Mouse (Mus musculus) lung, postnatal 4 days (tissue): Measurements from ENCODE around the gene Rtn4rl1.

Source experiments
- DNase-seq, 2 experiments: peaks; one replicate each; pipeline ENCODE4 v3.0.0; 2021

Rtn4rl1 gene

GRCm38 (mm10) chr11:75300954-75301353 is 107.4 kb downstream of the Rtn4rl1 start:
- no peak for DNase-seq

DNA sequence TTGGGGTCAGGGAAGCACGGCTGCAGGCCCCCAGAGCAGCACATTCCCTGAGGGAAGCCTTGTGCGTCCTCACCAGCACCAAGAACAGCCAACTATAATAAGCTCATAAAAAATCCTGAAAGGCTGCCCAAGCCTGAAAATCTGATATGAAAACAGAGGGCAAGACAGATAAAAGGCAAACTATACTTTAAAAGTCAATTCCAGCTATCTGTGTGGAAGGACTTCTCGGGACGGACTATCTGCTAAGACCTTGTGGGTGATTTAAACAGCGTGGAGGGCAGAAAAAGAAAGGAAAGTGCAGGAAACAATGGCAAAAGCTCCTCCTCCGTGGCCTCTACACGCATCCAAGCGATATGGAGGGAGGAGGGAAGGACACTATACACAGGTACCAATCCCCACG is 111.2 kb downstream of the Rtn4rl1 start:
- no peak for DNase-seq

GRCm38 (mm10) chr11:75308650-75309049 is 115.1 kb downstream of the Rtn4rl1 start:
- no peak for DNase-seq

GRCm38 (mm10) chr11:75310813-75311212 is 117.2 kb downstream of the Rtn4rl1 start:
- DNase-seq, result no peak

DNA sequence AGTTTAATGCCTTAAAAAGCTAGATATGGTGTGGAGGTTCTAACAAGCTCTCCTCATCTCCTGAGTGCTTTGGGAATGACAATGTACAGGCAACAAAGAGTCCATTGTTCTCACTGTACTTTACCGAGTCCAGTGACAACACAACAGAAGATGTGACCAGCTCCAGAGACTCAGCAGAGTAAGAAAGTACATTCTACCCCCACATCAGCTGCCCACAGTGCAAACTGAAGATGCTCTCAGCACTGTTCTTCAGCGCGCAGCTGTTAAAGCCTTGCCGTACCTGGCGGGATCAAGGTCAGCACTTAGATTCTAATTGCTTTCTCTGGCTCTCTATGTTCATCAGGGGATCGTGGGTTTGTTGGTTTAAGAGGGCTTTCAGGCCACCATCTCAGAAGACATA is 118.2 kb downstream of the Rtn4rl1 start:
- no peak for DNase-seq

DNA sequence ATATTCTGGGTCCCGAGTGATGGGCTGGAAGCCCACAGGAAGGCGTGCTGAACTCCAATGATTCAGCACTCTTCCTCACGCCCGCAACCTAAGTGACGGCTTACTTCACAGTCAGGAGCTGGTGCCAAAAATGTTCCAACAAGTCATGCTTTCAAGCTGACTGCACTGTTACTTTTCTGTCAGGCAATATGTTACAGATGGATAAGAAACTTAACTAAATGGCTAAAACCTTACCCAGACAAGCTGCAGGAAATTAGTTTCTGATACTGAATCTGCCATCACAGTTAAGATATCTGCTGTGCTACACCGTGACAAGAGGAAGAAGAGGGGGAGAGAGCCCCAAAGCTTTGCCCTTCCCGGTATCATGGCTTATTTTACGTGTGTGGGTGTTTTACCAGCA is 120.3 kb downstream of the Rtn4rl1 start:
- no peak for DNase-seq
